Mouse (Mus musculus) limb, embryonic 12.5 days (tissue): ENCODE measurements around the gene Bahcc1. TPM values are rescaled to one million over a fixed set of nuclear protein-coding genes. Genes with fewer than 3 reads are reported as not detected.

Experiments used
- ATAC-seq: fragments of 200-750 bp; cut with Nextera tagmentation; 2 replicates; pipeline ENCODE4 v1.8.0; 2017; ENCODE audit warnings: low read depth, moderate TSS enrichment; ENCODE audit not compliant: insufficient number of reproducible peaks, insufficient read depth, low FRiP score, low TSS enrichment
- H3K27ac ChIP-seq: fragments of 300-500 bp; sonication (generic); 2 replicates; pipeline ENCODE4 v1.5.1; 2016; ENCODE audit warnings: mild to moderate bottlenecking, moderate library complexity
- H3K27me3 ChIP-seq: fragments of 300-500 bp; sonication (generic); 2 replicates; pipeline ENCODE4 v1.6.1; 2016; ENCODE audit warnings: mild to moderate bottlenecking, moderate library complexity
- H3K36me3 ChIP-seq: fragments of 300-500 bp; sonication (generic); 2 replicates; pipeline ENCODE4 v1.6.1; 2016; ENCODE audit warnings: mild to moderate bottlenecking, moderate library complexity
- H3K4me1 ChIP-seq: fragments of 300-500 bp; sonication (generic); replicated peaks from 2 replicates; pipeline ENCODE4 v1.6.1; 2016
- H3K4me2 ChIP-seq: fragments of 300-500 bp; sonication (generic); 2 replicates; pipeline ENCODE4 v1.6.1; 2016; ENCODE audit warnings: mild to moderate bottlenecking, moderate library complexity
- H3K4me3 ChIP-seq: fragments of 300-500 bp; sonication (generic); replicated peaks from 2 replicates; pipeline ENCODE4 v1.5.1; 2016; ENCODE audit warnings: mild to moderate bottlenecking
- H3K9ac ChIP-seq: fragments of 300-500 bp; sonication (generic); replicated peaks from 2 replicates; pipeline ENCODE4 v1.6.1; 2016; ENCODE audit warnings: mild to moderate bottlenecking, moderate library complexity
- H3K9me3 ChIP-seq: fragments of 300-500 bp; sonication (generic); 2 replicates; pipeline ENCODE4 v1.6.1; 2016; ENCODE audit warnings: mild to moderate bottlenecking, moderate library complexity
- WGBS: fragments of 180-500 bp; shearing (Covaris S2); methylation state at CpG from one replicate; pipeline ENCODE4 v1.1.7; 2016; 5-methylcytosine and 5-hydroxymethylcytosine counted together
- polyA plus RNA-seq: library from polyadenylated mRNA; unstranded; fragments of >200 nt; fragmentation: Nextera tagmentation; extraction: Ambion mirVana; gene quantifications from 2 replicates; pipeline ENCODE4 v1.2.1, GENCODE M21; 2016

Gene Bahcc1
- polyA plus RNA-seq, 1 experiment from 2014 or later = 18.3 TPM

GRCm38 (mm10) chr11:120240206-120240605, 7.5 kb downstream of the Bahcc1 start:
- WGBS = under 1% methylated on average over 10 of the region's 10 CpGs
- H3K4me1 ChIP-seq = peaks cover 76% of the 10 kb centered on the region
- H3K27me3 ChIP-seq = no peaks in the 10 kb centered on the region
- H3K4me3 ChIP-seq = peak overlapping the region; percentile 92
- H3K27ac ChIP-seq = peak overlapping the region; percentile 98
- peak overlapping the region; percentile 97 for H3K4me2 ChIP-seq
- ATAC-seq = 0 out of 2 replicates have a peak, but pooled peaks have one; percentile 14
- H3K36me3 ChIP-seq = peaks cover 15% of the 10 kb centered on the region
- H3K9me3 ChIP-seq = no peaks in the 10 kb centered on the region
- peak overlapping the region; percentile 100 for H3K9ac ChIP-seq

- peaks cover 21% of the 10 kb centered on the region for H3K36me3 ChIP-seq
- no peak for ATAC-seq
- H3K27me3 ChIP-seq = no peaks in the 10 kb centered on the region
- H3K4me3 ChIP-seq = peak overlapping the region; percentile 92
- H3K4me1 ChIP-seq = peaks cover 84% of the 10 kb centered on the region
- no peaks in the 10 kb centered on the region for H3K9me3 ChIP-seq
- H3K9ac ChIP-seq = peak overlapping the region; percentile 100
- peak overlapping the region; percentile 98 for H3K27ac ChIP-seq
- 3% methylated on average over 29 of the region's 29 CpGs for WGBS
- H3K4me2 ChIP-seq = peak overlapping the region; percentile 97
Measured at GRCm38 (mm10) chr11:120240941-120241890, 8.5 kb downstream of the Bahcc1 start.

GRCm38 (mm10) chr11:120241981-120242725, 9.4 kb downstream of the Bahcc1 start:
- Histone ChIP-seq H3K36me3 (peaks cover 16% of the 10 kb centered on the region), H3K27me3 (no peaks in the 10 kb centered on the region), H3K9me3 (no peaks in the 10 kb centered on the region), H3K4me3 (peak overlapping the region; percentile 8; the same call in 1 of the 2 replicates), H3K4me1 (peaks cover 94% of the 10 kb centered on the region), H3K4me2 (peak overlapping the region; percentile 97), H3K9ac (no peak overlapping the region), H3K27ac (peak overlapping the region; percentile 98)
- no peak for ATAC-seq
- WGBS = 33% methylated on average over 6 of the region's 6 CpGs

GRCm38 (mm10) chr11:120242726-120243530, 10.2 kb downstream of the Bahcc1 start:
- no peaks in the 10 kb centered on the region for H3K9me3 ChIP-seq
- peak overlapping the region; percentile 8; the same call in 1 of the 2 replicates for H3K4me3 ChIP-seq
- WGBS = 6% methylated on average over 22 of the region's 22 CpGs
- H3K27me3 ChIP-seq = no peaks in the 10 kb centered on the region
- peak; percentile 14; the same call in 1 of the 2 replicates for ATAC-seq
- H3K27ac ChIP-seq = peak overlapping the region; percentile 98
- H3K4me2 ChIP-seq = peak overlapping the region; percentile 97
- peak overlapping the region; percentile 37 for H3K9ac ChIP-seq
- H3K4me1 ChIP-seq = peaks cover 97% of the 10 kb centered on the region
- peaks cover 9% of the 10 kb centered on the region; the same call in 1 of the 2 replicates for H3K36me3 ChIP-seq

GRCm38 (mm10) chr11:120243531-120243820, 10.7 kb downstream of the Bahcc1 start:
- Histone ChIP-seq H3K4me2 (peak overlapping the region; percentile 97), H3K4me3 (0 out of 2 replicates have a peak overlapping the region, but pooled peaks have one; percentile 9), H3K9ac (peak overlapping the region; percentile 37), H3K9me3 (no peaks in the 10 kb centered on the region), H3K4me1 (peaks cover 97% of the 10 kb centered on the region), H3K27me3 (no peaks in the 10 kb centered on the region), H3K27ac (peak overlapping the region; percentile 98), H3K36me3 (peaks cover 9% of the 10 kb centered on the region; the same call in 1 of the 2 replicates)
- 24% methylated on average over 6 of the region's 6 CpGs for WGBS
- ATAC-seq = peak; percentile 18; the same call in 1 of the 2 replicates

GRCm38 (mm10) chr11:120248160-120248793, 15.5 kb downstream of the Bahcc1 start:
- ATAC-seq = no peak
- Histone ChIP-seq H3K4me3 (no peak overlapping the region), H3K27ac (peak overlapping the region; percentile 29; the same call in 1 of the 2 replicates), H3K27me3 (no peaks in the 10 kb centered on the region), H3K4me1 (peaks cover 90% of the 10 kb centered on the region), H3K36me3 (peaks cover 10% of the 10 kb centered on the region; the same call in 1 of the 2 replicates), H3K4me2 (no peak overlapping the region), H3K9ac (peak overlapping the region; percentile 27; the same call in 1 of the 2 replicates), H3K9me3 (no peaks in the 10 kb centered on the region)
- WGBS = 82% methylated on average over 10 of the region's 10 CpGs

GRCm38 (mm10) chr11:120248899-120249298, 16.2 kb downstream of the Bahcc1 start:
- H3K4me2 ChIP-seq = no peak overlapping the region
- ATAC-seq = no peak
- no peaks in the 10 kb centered on the region for H3K27me3 ChIP-seq
- WGBS = 83% methylated on average over 6 of the region's 6 CpGs
- no peak overlapping the region for H3K9ac ChIP-seq
- H3K4me3 ChIP-seq = no peak overlapping the region
- H3K27ac ChIP-seq = peak overlapping the region; percentile 29; the same call in 1 of the 2 replicates
- H3K9me3 ChIP-seq = no peaks in the 10 kb centered on the region
- peaks cover 10% of the 10 kb centered on the region; the same call in 1 of the 2 replicates for H3K36me3 ChIP-seq
- peaks cover 90% of the 10 kb centered on the region for H3K4me1 ChIP-seq

GRCm38 (mm10) chr11:120250991-120251949, 18.5 kb downstream of the Bahcc1 start:
- Histone ChIP-seq H3K4me1 (peaks cover 92% of the 10 kb centered on the region), H3K36me3 (peaks cover 12% of the 10 kb centered on the region; the same call in 1 of the 2 replicates), H3K4me3 (no peak overlapping the region), H3K9ac (peak overlapping the region; percentile 42; the same call in 1 of the 2 replicates), H3K9me3 (no peaks in the 10 kb centered on the region), H3K27me3 (no peaks in the 10 kb centered on the region), H3K27ac (peak overlapping the region; percentile 54), H3K4me2 (no peak overlapping the region)
- ATAC-seq = no peak
- WGBS = 59% methylated on average over 18 of the region's 18 CpGs

- peaks cover 92% of the 10 kb centered on the region for H3K4me1 ChIP-seq
- ATAC-seq = no peak
- H3K4me2 ChIP-seq = 0 out of 2 replicates have a peak overlapping the region, but pooled peaks have one; percentile 21
- no peaks in the 10 kb centered on the region for H3K27me3 ChIP-seq
- no peak overlapping the region for H3K4me3 ChIP-seq
- peaks cover 12% of the 10 kb centered on the region; the same call in 1 of the 2 replicates for H3K36me3 ChIP-seq
- H3K9ac ChIP-seq = peak overlapping the region; percentile 42; the same call in 1 of the 2 replicates
- peak overlapping the region; percentile 54 for H3K27ac ChIP-seq
- no peaks in the 10 kb centered on the region for H3K9me3 ChIP-seq
- WGBS = 40% methylated on average over 6 of the region's 6 CpGs
Measured at GRCm38 (mm10) chr11:120251950-120252308, 19.2 kb downstream of the Bahcc1 start.
